Mouse (Mus musculus) CH12.LX (cell line): ENCODE measurements around the gene Tmx1. TPM values are rescaled to one million over a fixed set of nuclear protein-coding genes. Genes with fewer than 3 reads are reported as not detected.

Experiments
- DNase-seq: peaks from one replicate; pipeline ENCODE4 v3.0.0-alpha.2; 2013; ENCODE audit errors: extremely low read depth
- H3K27ac ChIP-seq: 2 replicates; pipeline ENCODE4 v1.5.1; 2012; ENCODE audit warnings: low read depth, mild to moderate bottlenecking, control low read depth, moderate library complexity; ENCODE audit not compliant: insufficient read depth
- H3K27me3 ChIP-seq: replicated peaks from 2 replicates; pipeline ENCODE3; 2012; ENCODE audit warnings: inconsistent platforms
- H3K36me3 ChIP-seq, 2 experiments: replicated peaks in 1 of 2; 2 replicates each; pipeline versions ENCODE3 to v1.6.1; 2012; ENCODE audit warnings: inconsistent platforms in 1 of 2, low read length in 1 of 2, mild to moderate bottlenecking in 1 of 2, mixed read lengths in 1 of 2, moderate library complexity in 1 of 2; ENCODE audit not compliant: control insufficient read depth in 1 of 2, insufficient read depth in 1 of 2
- H3K4me1 ChIP-seq, 2 experiments: 2 replicates each; pipeline ENCODE4 v1.6.1; 2012; ENCODE audit warnings: inconsistent platforms in 1 of 2, moderate library complexity in 1 of 2; ENCODE audit not compliant: insufficient read depth in 2 of 2, control insufficient read depth in 1 of 2
- H3K4me2 ChIP-seq: 2 replicates; pipeline ENCODE4 v1.6.1; 2012; ENCODE audit warnings: low read depth, mild to moderate bottlenecking, control low read depth; ENCODE audit not compliant: poor library complexity, insufficient read depth, severe bottlenecking
- H3K4me3 ChIP-seq, 3 experiments: fragments of 150-350 bp in 1 of 3; sonication (generic) in 1 of 3; replicated peaks in 1 of 3; 2 replicates each; pipeline versions ENCODE3 to v1.5.1; 2011 to 2012; ENCODE audit warnings: low read depth in 2 of 3, low read length in 2 of 3, mild to moderate bottlenecking in 2 of 3, moderate library complexity in 2 of 3, control low read depth in 1 of 3, improper control_type of control experiment in 1 of 3, inconsistent platforms in 1 of 3, mixed read lengths in 1 of 3; ENCODE audit not compliant: poor library complexity in 1 of 3
- H3K79me2 ChIP-seq: replicated peaks from 2 replicates; pipeline ENCODE4 v1.6.1; 2012; ENCODE audit warnings: mild to moderate bottlenecking, moderate library complexity; ENCODE audit not compliant: control insufficient read depth, poor library complexity, insufficient read depth, severe bottlenecking; ENCODE audit errors: extremely low read depth
- H3K9ac ChIP-seq: 2 replicates; pipeline ENCODE4 v1.6.1; 2012; ENCODE audit warnings: low read depth, mild to moderate bottlenecking, control low read depth, moderate library complexity; ENCODE audit not compliant: insufficient read depth
- H3K9me3 ChIP-seq: replicated peaks from 2 replicates; pipeline ENCODE3; 2012; ENCODE audit warnings: low read length, inconsistent platforms, mixed read lengths
- CHD1 ChIP-seq: IDR thresholded peaks from 2 replicates; pipeline ENCODE4 v1.6.1; 2012; ENCODE audit warnings: low read depth, low read length, improper control_type of control experiment, inconsistent platforms
- CTCF ChIP-seq, 2 experiments: IDR thresholded peaks in 1 of 2; conservative IDR thresholded peaks in 1 of 2; 2 replicates each; pipeline ENCODE4 v1.5.1; 2011 to 2012; ENCODE audit warnings: low read depth in 2 of 2, low read length in 2 of 2, improper control_type of control experiment in 1 of 2, inconsistent platforms in 1 of 2, mild to moderate bottlenecking in 1 of 2, moderate library complexity in 1 of 2
- E2F4 ChIP-seq: IDR thresholded peaks from 2 replicates; pipeline ENCODE4 v1.6.1; 2011; ENCODE audit warnings: low read depth, low read length, improper control_type of control experiment; ENCODE audit not compliant: insufficient replicate concordance
- EP300 ChIP-seq: IDR thresholded peaks from 2 replicates; pipeline ENCODE4 v1.6.1; 2011; ENCODE audit warnings: low read length, improper control_type of control experiment
- ETS1 ChIP-seq: conservative IDR thresholded peaks from 2 replicates; pipeline ENCODE4 v1.6.1; 2012; ENCODE audit warnings: low read depth, mild to moderate bottlenecking, inconsistent platforms, low read length, improper control_type of control experiment, moderate library complexity
- GABPA ChIP-seq: IDR thresholded peaks from 2 replicates; pipeline ENCODE4 v1.6.1; 2012; ENCODE audit warnings: low read depth, low read length, improper control_type of control experiment, inconsistent platforms; ENCODE audit not compliant: insufficient replicate concordance
- HCFC1 ChIP-seq: IDR thresholded peaks from 2 replicates; pipeline ENCODE4 v1.6.1; 2012; ENCODE audit warnings: low read depth, mild to moderate bottlenecking, inconsistent platforms, low read length, improper control_type of control experiment
- IRF4 ChIP-seq: IDR thresholded peaks from 2 replicates; pipeline ENCODE4 v1.6.1; 2014; ENCODE audit warnings: low read depth, mild to moderate bottlenecking, inconsistent platforms, low read length, improper control_type of control experiment
- JUN ChIP-seq: IDR thresholded peaks from 2 replicates; pipeline ENCODE4 v1.6.1; 2011; ENCODE audit warnings: low read depth, mild to moderate bottlenecking, low read length, improper control_type of control experiment, moderate library complexity; ENCODE audit not compliant: insufficient read depth
- JUND ChIP-seq: conservative IDR thresholded peaks from 2 replicates; pipeline ENCODE4 v1.6.1; 2011; ENCODE audit warnings: low read depth, low read length, improper control_type of control experiment
- KAT2A ChIP-seq: IDR thresholded peaks from 2 replicates; pipeline ENCODE4 v1.6.1; 2012; ENCODE audit warnings: low read length, improper control_type of control experiment, inconsistent platforms; ENCODE audit not compliant: insufficient replicate concordance
- MAFK ChIP-seq: IDR thresholded peaks from 2 replicates; pipeline ENCODE4 v1.6.1; 2011; ENCODE audit warnings: low read length, improper control_type of control experiment; ENCODE audit not compliant: insufficient replicate concordance
- MAZ ChIP-seq: IDR thresholded peaks from 2 replicates; pipeline ENCODE4 v1.6.1; 2012; ENCODE audit warnings: low read depth, mild to moderate bottlenecking, inconsistent platforms, low read length, improper control_type of control experiment, moderate library complexity
- MYC ChIP-seq: IDR thresholded peaks from 2 replicates; pipeline ENCODE4 v1.6.1; 2011; ENCODE audit warnings: low read depth, mild to moderate bottlenecking, improper control_type of control experiment, low read length
- NELFE ChIP-seq: IDR thresholded peaks from 2 replicates; pipeline ENCODE4 v1.6.1; 2011; ENCODE audit warnings: low read depth, low read length, improper control_type of control experiment
- NRF1 ChIP-seq: IDR thresholded peaks from 2 replicates; pipeline ENCODE4 v1.6.1; 2014; ENCODE audit warnings: low read depth, mild to moderate bottlenecking, inconsistent platforms, low read length, improper control_type of control experiment, moderate library complexity
- POLR2AphosphoS2 ChIP-seq: IDR thresholded peaks from 2 replicates; pipeline ENCODE4 v1.6.1; 2011; ENCODE audit warnings: low read depth, low read length, improper control_type of control experiment
- RAD21 ChIP-seq: IDR thresholded peaks from 2 replicates; pipeline ENCODE4 v1.6.1; 2011; ENCODE audit warnings: low read depth, mild to moderate bottlenecking, low read length, improper control_type of control experiment, moderate library complexity
- SIN3A ChIP-seq: IDR thresholded peaks from 2 replicates; pipeline ENCODE4 v1.6.1; 2012; ENCODE audit warnings: low read length, improper control_type of control experiment, inconsistent platforms
- SMC3 ChIP-seq: IDR thresholded peaks from 2 replicates; pipeline ENCODE4 v1.6.1; 2011; ENCODE audit warnings: low read depth, low read length, improper control_type of control experiment
- TBP ChIP-seq: conservative IDR thresholded peaks from 2 replicates; pipeline ENCODE4 v1.6.1; 2011; ENCODE audit warnings: low read depth, low read length, improper control_type of control experiment
- TCF12 ChIP-seq: IDR thresholded peaks from 2 replicates; pipeline ENCODE4 v1.6.1; 2014; ENCODE audit warnings: low read depth, mild to moderate bottlenecking, inconsistent platforms, low read length, improper control_type of control experiment
- USF2 ChIP-seq: conservative IDR thresholded peaks from 2 replicates; pipeline ENCODE4 v1.6.1; 2011; ENCODE audit warnings: low read depth, low read length, improper control_type of control experiment
- ZKSCAN1 ChIP-seq: IDR thresholded peaks from 2 replicates; pipeline ENCODE4 v1.6.1; 2012; ENCODE audit warnings: low read depth, inconsistent platforms, low read length, improper control_type of control experiment, borderline replicate concordance
- ZMIZ1 ChIP-seq: IDR thresholded peaks from 2 replicates; pipeline ENCODE4 v1.6.1; 2012; ENCODE audit warnings: low read depth, mild to moderate bottlenecking, inconsistent platforms, low read length, improper control_type of control experiment
- dilution Hi-C: fragments of 300-500 bp; cut with MboI; formaldehyde crosslinking; loops from 2 replicates; pipeline ENCODE4 v1.14.3; 2020; ENCODE audit warnings: low sequenced_read_pairs; ENCODE audit not compliant: extremely low pct_unique_long_range_greater_than_20kb, extremely low pct_ligation_motif_present
- in situ Hi-C: fragments of 300-500 bp; cut with MboI; formaldehyde crosslinking; loops from 3 replicates; pipeline ENCODE4 v1.14.3; 2019; ENCODE audit warnings: low sequenced_read_pairs, low pct_ligation_motif_present, low pct_unique_long_range_greater_than_20kb, mixed read lengths
- polyA plus RNA-seq: library from polyadenylated mRNA; unstranded; fragments of >175 nt; gene quantifications from 2 replicates; pipeline ENCODE4 v1.2.1, GENCODE M21; 2012; ENCODE audit warnings: low read depth; ENCODE audit not compliant: insufficient read length
- total RNA-seq, 2 experiments: library from RNA; depleted of rRNA; stranded (reverse); fragments of 300-350 nt in 1 of 2; fragments of >200 nt in 1 of 2; gene quantifications; 2 replicates each; pipeline ENCODE4 v1.2.3; 2012 to 2014

The Tmx1 gene
- total and polyA plus RNA-seq, 3 experiments = 60.3 to 132 (median 113) TPM

- Histone ChIP-seq H3K9ac (no peak overlapping the region), H3K27me3 (no peaks in the 10 kb centered on the region), H3K79me2 (no peaks in the 10 kb centered on the region), H3K4me2 (no peak overlapping the region), H3K9me3 (no peaks in the 10 kb centered on the region), H3K36me3 (no peaks in the 10 kb centered on the region), H3K27ac (no peak overlapping the region), H3K4me1 (no peaks in the 10 kb centered on the region), H3K4me3 (no peak overlapping the region)
- TF ChIP-seq E2F4 (no peak), SIN3A (no peak), RAD21 (peak; percentile 31), ZKSCAN1 (no peak), GABPA (no peak), HCFC1 (no peak), SMC3 (peak; percentile 24; the same call in 1 of the 2 replicates), USF2 (no peak), IRF4 (no peak), ZMIZ1 (no peak), TBP (no peak), MYC (no peak), MAZ (no peak), JUN (no peak), POLR2AphosphoS2 (no peak), EP300 (no peak), CHD1 (no peak), ETS1 (no peak), JUND (no peak), TCF12 (no peak), CTCF (conservative IDR thresholded peaks at IDR 0.05 in 1 of 2, IDR thresholded peaks at IDR 0.05 in 1 of 2; ENCODE audit: low read depth in 2 of 2, low read length in 2 of 2) (peak; percentile 19 to 45; a peak in 2 of 4 replicates), KAT2A (no peak), MAFK (no peak), NELFE (no peak), NRF1 (no peak)
- dilution Hi-C loops (no loop called here), in situ Hi-C loops (no loop called here)
- DNase-seq = peak; percentile 4
Observed at GRCm38 (mm10) chr12:70512431-70512830, 59.5 kb downstream of the Tmx1 start.

Other genes starting within 250 kb of the Tmx1 start
- 0.25 and 1.1 TPM in 2 replicates for gene Pygl, start 221.6 kb upstream of the Tmx1 start, total RNA-seq (2012; rRNA removed)
- gene Pygl, start 221.6 kb upstream of the Tmx1 start, total RNA-seq (2014; rRNA removed) = 2.6 and 3.1 TPM in 2 replicates
- gene Pygl, start 221.6 kb upstream of the Tmx1 start, polyA plus RNA-seq = 7.8 and 8.5 TPM in 2 replicates
- not detected in 2 replicates for gene Trim9, start 105.5 kb upstream of the Tmx1 start, total RNA-seq (2012; rRNA removed)
- gene Trim9, start 105.5 kb upstream of the Tmx1 start, total RNA-seq (2014; rRNA removed) = not detected in 2 replicates
- 0.07 TPM in 1 of 2 replicates, not detected in the other for gene Trim9, start 105.5 kb upstream of the Tmx1 start, polyA plus RNA-seq